Mouse (Mus musculus): Measurements from ENCODE around the gene Abhd15. TPM values are rescaled to one million over a fixed set of nuclear protein-coding genes. Genes with fewer than 3 reads are reported as not detected.

Abhd15 gene
- total RNA-seq, 2 experiments from 2014 or later: 2.0 to 2.7 TPM

GRCm38 (mm10) chr11:77532202-77532846, 17.4 kb downstream of the Abhd15 start:
- DNase-seq: no peak
- intact Hi-C loops (cut with DNase I): no loop called here

DNA sequence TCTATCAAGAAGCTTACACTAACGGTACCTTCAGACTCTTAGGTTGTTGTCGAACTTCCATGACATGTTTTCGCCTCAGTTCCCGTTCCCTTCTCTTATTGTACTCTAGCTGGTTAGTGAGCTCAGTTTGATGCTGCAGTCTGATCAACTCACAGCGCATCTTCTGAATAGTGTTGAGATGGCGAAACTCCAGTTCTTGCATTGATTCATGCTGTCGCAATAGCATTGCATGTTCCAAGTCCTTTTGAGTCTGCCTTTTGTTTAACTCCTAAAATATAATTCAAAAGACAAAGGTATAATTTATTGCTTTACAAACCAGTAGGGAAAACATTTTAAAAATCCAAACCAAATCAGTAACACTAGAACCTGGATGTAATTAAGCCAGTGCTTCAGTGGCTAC, 30.3 kb downstream of the Abhd15 start:
- DNase-seq: no peak
- intact Hi-C loops (cut with DNase I): no loop called here

- no peak for DNase-seq
- intact Hi-C loops (cut with DNase I): no loop called here
Observed at GRCm38 (mm10) chr11:77585201-77585600, 70.3 kb downstream of the Abhd15 start.

Other genes starting within 250 kb of the Abhd15 start
- 100 to 1,000 TPM; 188 to 189 TPM for gene Coro6, start 52.7 kb upstream of the Abhd15 start, total RNA-seq (2021)
- gene Ankrd13b, start 25.4 kb upstream of the Abhd15 start, total RNA-seq (2021): 10 to 100 TPM; 10.6 to 10.9 TPM
- gene Git1, start 21.6 kb upstream of the Abhd15 start, total RNA-seq (2021): 10 to 100 TPM; 49.1 to 50.0 TPM
- gene Trp53i13, start 859 bp downstream of the Abhd15 start, total RNA-seq (2021): 10 to 100 TPM in 1 of 2 experiments, 1 to 10 TPM in 1; 9.1 to 10.3 TPM
- not detected for gene Gm10392, start 4.1 kb downstream of the Abhd15 start, total RNA-seq (2021)
- 10 to 100 TPM; 57.0 to 59.3 TPM for gene Taok1, start 92.7 kb downstream of the Abhd15 start, total RNA-seq (2021)
- 10 to 100 TPM; 58.9 to 61.9 TPM for gene Nufip2, start 171.0 kb downstream of the Abhd15 start, total RNA-seq (2021)
- not detected for gene Cryba1, start 210.2 kb downstream of the Abhd15 start, total RNA-seq (2021)
- 100 to 1,000 TPM; 252 to 259 TPM for gene Myo18a, start 248.1 kb downstream of the Abhd15 start, total RNA-seq (2021)